Mouse (Mus musculus) adrenal gland, adult (tissue): ENCODE measurements around the gene Smyd3.
A peak's percentile ranks its signal among the peaks of the same experiment; 100 is the strongest.

ENCODE experiments used
- DNase-seq, 2 experiments: peaks; one replicate each; pipeline ENCODE4 v3.0.0; 2022 to 2023; ENCODE audit warnings: low spot score in 1 of 2; ENCODE audit not compliant: inconsistent age in 2 of 2

The Smyd3 gene

GRCm38 (mm10) chr1:178989485-178989884 is 528.4 kb downstream of the Smyd3 start:
- DNase-seq: no peak

- no peak for DNase-seq
Measured at GRCm38 (mm10) chr1:178988176-178988575, 529.7 kb downstream of the Smyd3 start.

- DNase-seq: no peak
Measured at GRCm38 (mm10) chr1:178981641-178982040, 536.2 kb downstream of the Smyd3 start.

- DNase-seq: no peak
Measured at GRCm38 (mm10) chr1:178980185-178980584, 537.7 kb downstream of the Smyd3 start.

- DNase-seq: no peak
Measured at GRCm38 (mm10) chr1:178978617-178979245, 539.1 kb downstream of the Smyd3 start.

GRCm38 (mm10) chr1:178972055-178972454 is 545.8 kb downstream of the Smyd3 start:
- DNase-seq: no peak

- DNase-seq: no peak
Measured at GRCm38 (mm10) chr1:178961661-178962060, 556.2 kb downstream of the Smyd3 start.

GRCm38 (mm10) chr1:178960015-178960559 is 557.8 kb downstream of the Smyd3 start:
- DNase-seq: peak; percentile 61 to 83

GRCm38 (mm10) chr1:178958641-178959040 is 559.2 kb downstream of the Smyd3 start:
- no peak for DNase-seq

GRCm38 (mm10) chr1:178952910-178953309 is 564.9 kb downstream of the Smyd3 start:
- no peak for DNase-seq

GRCm38 (mm10) chr1:178942251-178942963 is 575.4 kb downstream of the Smyd3 start:
- DNase-seq: no peak

GRCm38 (mm10) chr1:178940353-178940752 is 577.5 kb downstream of the Smyd3 start:
- DNase-seq: no peak

GRCm38 (mm10) chr1:178936976-178937375 is 580.9 kb downstream of the Smyd3 start:
- DNase-seq: no peak

- no peak for DNase-seq
Measured at GRCm38 (mm10) chr1:178936457-178936856, 581.4 kb downstream of the Smyd3 start.

GRCm38 (mm10) chr1:178933953-178934637 is 583.7 kb downstream of the Smyd3 start:
- no peak for DNase-seq

GRCm38 (mm10) chr1:178929531-178929930 is 588.3 kb downstream of the Smyd3 start:
- no peak for DNase-seq

GRCm38 (mm10) chr1:178924492-178925183 is 593.2 kb downstream of the Smyd3 start:
- no peak for DNase-seq

- DNase-seq: peak; percentile 53 to 75
Measured at GRCm38 (mm10) chr1:178917194-178917902, 600.5 kb downstream of the Smyd3 start.

- DNase-seq: no peak
Measured at GRCm38 (mm10) chr1:178915056-178915455, 602.8 kb downstream of the Smyd3 start.

- no peak for DNase-seq
Measured at GRCm38 (mm10) chr1:178912936-178913716, 604.7 kb downstream of the Smyd3 start.
